Mouse (Mus musculus) midbrain, embryonic 16.5 days (tissue): Measurements from ENCODE around the gene Ttc16. TPM values are rescaled to one million over a fixed set of nuclear protein-coding genes. Genes with fewer than 3 reads are reported as not detected.

Source experiments
- ATAC-seq: fragments of 200-750 bp; cut with Nextera tagmentation; 2 replicates; pipeline ENCODE4 v1.8.0; 2017; ENCODE audit warnings: moderate TSS enrichment
- H3K27ac ChIP-seq: fragments of 300-500 bp; sonication (generic); 2 replicates; pipeline ENCODE4 v1.5.1; 2014; ENCODE audit warnings: mild to moderate bottlenecking, low read length, mixed read lengths
- H3K27me3 ChIP-seq: fragments of 300-500 bp; sonication (generic); 2 replicates; pipeline ENCODE4 v1.6.1; 2014; ENCODE audit warnings: low read depth, low read length, mixed read lengths; ENCODE audit not compliant: control insufficient read depth, insufficient read depth
- H3K36me3 ChIP-seq: fragments of 300-500 bp; sonication (generic); 2 replicates; pipeline ENCODE4 v1.6.1; 2014; ENCODE audit warnings: mild to moderate bottlenecking, low read length, moderate library complexity, mixed read lengths; ENCODE audit not compliant: control insufficient read depth, insufficient read depth
- H3K4me1 ChIP-seq: fragments of 300-500 bp; sonication (generic); 2 replicates; pipeline ENCODE4 v1.6.1; 2014; ENCODE audit warnings: mild to moderate bottlenecking, low read length, mixed read lengths; ENCODE audit not compliant: control insufficient read depth, insufficient read depth
- H3K4me2 ChIP-seq: fragments of 300-500 bp; sonication (generic); 2 replicates; pipeline ENCODE4 v1.6.1; 2014; ENCODE audit warnings: mild to moderate bottlenecking, low read length, mixed read lengths
- H3K4me3 ChIP-seq: fragments of 300-500 bp; sonication (generic); 2 replicates; pipeline ENCODE4 v1.5.1; 2014; ENCODE audit warnings: low read depth, mild to moderate bottlenecking, low read length, moderate library complexity, mixed read lengths
- H3K9ac ChIP-seq: fragments of 300-500 bp; sonication (generic); 2 replicates; pipeline ENCODE4 v1.6.1; 2014; ENCODE audit warnings: low read depth, low read length, mixed read lengths
- H3K9me3 ChIP-seq: fragments of 300-500 bp; sonication (generic); replicated peaks from 2 replicates; pipeline ENCODE4 v1.6.1; 2014; ENCODE audit warnings: mild to moderate bottlenecking, low read length, mixed read lengths; ENCODE audit not compliant: control insufficient read depth, poor library complexity, severe bottlenecking
- WGBS: fragments of 180-500 bp; shearing (Covaris S2); extraction: QIAGEN DNeasy Blood & Tissue Kit; methylation state at CpG from one replicate; pipeline ENCODE4 v1.1.7; 2014; 5-methylcytosine and 5-hydroxymethylcytosine counted together
- polyA plus RNA-seq: library from polyadenylated mRNA; unstranded; fragments of >200 nt; fragmentation: Nextera tagmentation; extraction: Ambion mirVana; gene quantifications from 2 replicates; pipeline ENCODE4 v1.2.1, GENCODE M21; 2015

The Ttc16 gene
- polyA plus RNA-seq, 1 experiment from 2014 or later, result 0.68 TPM

GRCm38 (mm10) chr2:32757056-32757845 lies 18.2 kb downstream of the Ttc16 start, which contains the start of gene Tor2a:
Gene Tor2a, plus strand, starts transcription at chr2:32757234.
- Histone ChIP-seq H3K27me3 (no peaks in the 10 kb centered on the region), H3K9ac (peak within 1 kb of the TSS; percentile 97), H3K27ac (peak within 1 kb of the TSS; percentile 91), H3K4me3 (peak within 1 kb of the TSS; percentile 66), H3K9me3 (no peaks in the 10 kb centered on the region), H3K4me2 (peak within 1 kb of the TSS; percentile 56), H3K36me3 (peaks cover 40% of the 10 kb centered on the region), H3K4me1 (peaks cover 13% of the 10 kb centered on the region)
- peak; percentile 93 for ATAC-seq
- WGBS, result 0% methylated on average over 65 of the region's 66 CpGs

- ATAC-seq, result peak; percentile 49
- no peaks in the 10 kb centered on the region for H3K9me3 ChIP-seq
- no peaks in the 10 kb centered on the region for H3K27me3 ChIP-seq
- peak overlapping the region; percentile 56; the same call in 1 of the 2 replicates for H3K4me2 ChIP-seq
- H3K36me3 ChIP-seq, result peaks cover 36% of the 10 kb centered on the region
- H3K4me3 ChIP-seq, result peak overlapping the region; percentile 66
- 26% methylated on average over 6 of the region's 6 CpGs for WGBS
- H3K9ac ChIP-seq, result no peak overlapping the region
- peaks cover 13% of the 10 kb centered on the region for H3K4me1 ChIP-seq
- H3K27ac ChIP-seq, result no peak overlapping the region; the same call in 1 of the 2 replicates
These were observed 18.8 kb downstream of the Ttc16 start for GRCm38 (mm10) chr2:32756674-32757055.

GRCm38 (mm10) chr2:32752181-32752580 lies 23.3 kb downstream of the Ttc16 start:
- H3K9me3 ChIP-seq, result no peaks in the 10 kb centered on the region
- no peak overlapping the region for H3K4me3 ChIP-seq
- WGBS, result 61% methylated on average over 10 of the region's 10 CpGs
- peaks cover 41% of the 10 kb centered on the region for H3K36me3 ChIP-seq
- H3K27me3 ChIP-seq, result no peaks in the 10 kb centered on the region
- H3K4me2 ChIP-seq, result no peak overlapping the region
- no peak overlapping the region for H3K27ac ChIP-seq
- ATAC-seq, result no peak
- no peak overlapping the region for H3K9ac ChIP-seq
- peaks cover 10% of the 10 kb centered on the region for H3K4me1 ChIP-seq

- WGBS, result 26% methylated on average over 7 of the region's 10 CpGs
- Histone ChIP-seq H3K4me2 (peak overlapping the region; percentile 29), H3K27me3 (no peaks in the 10 kb centered on the region), H3K27ac (no peak overlapping the region), H3K4me3 (no peak overlapping the region; the same call in 1 of the 2 replicates), H3K9ac (no peak overlapping the region), H3K4me1 (peaks cover 10% of the 10 kb centered on the region), H3K36me3 (peaks cover 45% of the 10 kb centered on the region), H3K9me3 (no peaks in the 10 kb centered on the region)
- ATAC-seq, result no peak
These were observed 23.8 kb downstream of the Ttc16 start for GRCm38 (mm10) chr2:32751665-32752033.

- H3K4me3 ChIP-seq, result no peak overlapping the region; the same call in 1 of the 2 replicates
- peaks cover 10% of the 10 kb centered on the region for H3K4me1 ChIP-seq
- H3K36me3 ChIP-seq, result peaks cover 48% of the 10 kb centered on the region
- no peaks in the 10 kb centered on the region for H3K9me3 ChIP-seq
- peak overlapping the region; percentile 29 for H3K4me2 ChIP-seq
- H3K27me3 ChIP-seq, result no peaks in the 10 kb centered on the region
- no peak overlapping the region for H3K27ac ChIP-seq
- 11% methylated on average over 31 of the region's 31 CpGs for WGBS
- no peak overlapping the region for H3K9ac ChIP-seq
- peak; percentile 78 for ATAC-seq
These were observed 24.4 kb downstream of the Ttc16 start for GRCm38 (mm10) chr2:32750887-32751664.

- no peak overlapping the region for H3K9ac ChIP-seq
- no peak overlapping the region for H3K4me2 ChIP-seq
- no peak overlapping the region for H3K27ac ChIP-seq
- no peak for ATAC-seq
- H3K36me3 ChIP-seq, result peaks cover 55% of the 10 kb centered on the region
- peaks cover 10% of the 10 kb centered on the region for H3K4me1 ChIP-seq
- H3K27me3 ChIP-seq, result no peaks in the 10 kb centered on the region
- H3K4me3 ChIP-seq, result no peak overlapping the region
- WGBS, result 76% methylated on average over 7 of the region's 7 CpGs
- H3K9me3 ChIP-seq, result no peaks in the 10 kb centered on the region
These were observed 25.2 kb downstream of the Ttc16 start for GRCm38 (mm10) chr2:32750199-32750598.

GRCm38 (mm10) chr2:32749082-32749481 lies 26.4 kb downstream of the Ttc16 start:
- H3K27ac ChIP-seq, result no peak overlapping the region
- no peak overlapping the region for H3K9ac ChIP-seq
- H3K4me1 ChIP-seq, result peaks cover 10% of the 10 kb centered on the region
- peaks cover 51% of the 10 kb centered on the region for H3K36me3 ChIP-seq
- ATAC-seq, result no peak
- 91% methylated on average over 16 of the region's 16 CpGs for WGBS
- no peak overlapping the region for H3K4me2 ChIP-seq
- no peak overlapping the region for H3K4me3 ChIP-seq
- no peaks in the 10 kb centered on the region for H3K9me3 ChIP-seq
- no peaks in the 10 kb centered on the region for H3K27me3 ChIP-seq

- Histone ChIP-seq H3K27me3 (no peaks in the 10 kb centered on the region), H3K4me3 (no peak overlapping the region), H3K9me3 (no peaks in the 10 kb centered on the region), H3K4me2 (no peak overlapping the region), H3K27ac (no peak overlapping the region), H3K36me3 (peaks cover 29% of the 10 kb centered on the region), H3K4me1 (peaks cover 14% of the 10 kb centered on the region), H3K9ac (no peak overlapping the region; the same call in 1 of the 2 replicates)
- no peak for ATAC-seq
- WGBS, result 74% methylated on average over 15 of the region's 15 CpGs
These were observed 31.0 kb downstream of the Ttc16 start for GRCm38 (mm10) chr2:32744272-32744982.
